Mouse (Mus musculus): ENCODE measurements around the gene Me3.

Gene Me3

GRCm38 (mm10) chr7:89632342-89633251 is at the start of gene Me3:
Gene Me3, plus strand, starts transcription at chr7:89632392.
- in situ Hi-C loops (cut with MseI, MboI), result no loop called here

- in situ Hi-C loops (cut with MseI, MboI), result no loop called here
Observed at GRCm38 (mm10) chr7:89590039-89590438, 42.2 kb upstream of the Me3 start.

- in situ Hi-C loops (cut with MseI, MboI), result no loop called here
Observed at GRCm38 (mm10) chr7:89590542-89591251, 41.5 kb upstream of the Me3 start.

GRCm38 (mm10) chr7:89595813-89596212 is 36.4 kb upstream of the Me3 start:
- in situ Hi-C loops (cut with MseI, MboI), result no loop called here

- in situ Hi-C loops (cut with MseI, MboI), result no loop called here
Observed at GRCm38 (mm10) chr7:89605589-89606536, 26.3 kb upstream of the Me3 start.

- in situ Hi-C loops (cut with MseI, MboI), result no loop called here
Observed at GRCm38 (mm10) chr7:89607329-89607728, 24.9 kb upstream of the Me3 start.

- in situ Hi-C loops (cut with MseI, MboI), result no loop called here
Observed at GRCm38 (mm10) chr7:89611236-89611635, 21.0 kb upstream of the Me3 start.

GRCm38 (mm10) chr7:89616235-89616634 is 16.0 kb upstream of the Me3 start:
- in situ Hi-C loops (cut with MseI, MboI), result no loop called here

GRCm38 (mm10) chr7:89623331-89623730 is 8.9 kb upstream of the Me3 start:
- in situ Hi-C loops (cut with MseI, MboI), result no loop called here

- in situ Hi-C loops (cut with MseI, MboI), result no loop called here
Observed at GRCm38 (mm10) chr7:89627393-89627792, 4.8 kb upstream of the Me3 start.

- in situ Hi-C loops (cut with MseI, MboI), result no loop called here
Observed at GRCm38 (mm10) chr7:89628006-89628405, 4.2 kb upstream of the Me3 start.

GRCm38 (mm10) chr7:89629006-89629405 is 3.2 kb upstream of the Me3 start:
- in situ Hi-C loops (cut with MseI, MboI), result no loop called here

GRCm38 (mm10) chr7:89629914-89630313 is 2.3 kb upstream of the Me3 start:
- in situ Hi-C loops (cut with MseI, MboI), result no loop called here

- in situ Hi-C loops (cut with MseI, MboI), result no loop called here
Observed at GRCm38 (mm10) chr7:89630796-89631195, 1.4 kb upstream of the Me3 start.

- in situ Hi-C loops (cut with MseI, MboI), result no loop called here
Observed at GRCm38 (mm10) chr7:89640533-89640932, 8.3 kb downstream of the Me3 start.

- in situ Hi-C loops (cut with MseI, MboI), result no loop called here
Observed at GRCm38 (mm10) chr7:89640944-89641661, 8.9 kb downstream of the Me3 start.

- in situ Hi-C loops (cut with MseI, MboI), result no loop called here
Observed at GRCm38 (mm10) chr7:89645015-89645414, 12.8 kb downstream of the Me3 start.

GRCm38 (mm10) chr7:89647864-89648263 is 15.7 kb downstream of the Me3 start:
- in situ Hi-C loops (cut with MseI, MboI), result no loop called here

- in situ Hi-C loops (cut with MseI, MboI), result no loop called here
Observed at GRCm38 (mm10) chr7:89657183-89657582, 25.0 kb downstream of the Me3 start.

GRCm38 (mm10) chr7:89657692-89658212 is 25.6 kb downstream of the Me3 start:
- in situ Hi-C loops (cut with MseI, MboI), result no loop called here

GRCm38 (mm10) chr7:89664197-89664596 is 32.0 kb downstream of the Me3 start:
- in situ Hi-C loops (cut with MseI, MboI), result no loop called here

All from mouse trophoblast stem cell (cell line).